Comparison of ENCODE assay signal across 28 mouse cellular contexts in genomic region chr7:29151486-29151885, GRCm38 (mm10).
"Had no signal": no experiment of that assay in that cellular context is flagged by ENCODE, and none has a peak within 500 bp of the region (broad histone marks: within the 10 kb centered on the region; RNA-seq: fewer than 3 reads in every experiment).

No protein-coding gene starts in this region.

- H3K4me3 ChIP-seq: embryonic facial prominence, embryonic 10.5 days; embryonic facial prominence, embryonic 12.5 days; embryonic facial prominence, embryonic 13.5 days; embryonic facial prominence, embryonic 15.5 days; erythroblast, embryonic 14.5 days; forebrain, embryonic 10.5 days; forebrain, embryonic 12.5 days; forebrain, embryonic 13.5 days; forebrain, embryonic 15.5 days; gastrocnemius, adult 2 months had no signal

- H3K4me2 ChIP-seq: embryonic facial prominence, embryonic 12.5 days; embryonic facial prominence, embryonic 13.5 days; embryonic facial prominence, embryonic 15.5 days; forebrain, embryonic 12.5 days; forebrain, embryonic 13.5 days; forebrain, embryonic 15.5 days had no signal

- ATAC-seq: forebrain, embryonic 13.5 days; forebrain, embryonic 14.5 days; forebrain, embryonic 15.5 days; forebrain, embryonic 16.5 days; forebrain, postnatal 0 days had no signal

- H3K27ac ChIP-seq: embryonic facial prominence, embryonic 10.5 days; embryonic facial prominence, embryonic 12.5 days; embryonic facial prominence, embryonic 13.5 days; embryonic facial prominence, embryonic 15.5 days; forebrain, embryonic 10.5 days; forebrain, embryonic 12.5 days; forebrain, embryonic 13.5 days; forebrain, embryonic 15.5 days; gastrocnemius, adult 2 months had no signal

- H3K9me3 ChIP-seq: embryonic facial prominence, embryonic 10.5 days; embryonic facial prominence, embryonic 15.5 days; forebrain, embryonic 13.5 days; forebrain, embryonic 15.5 days had no signal

- H3K36me3 ChIP-seq: embryonic facial prominence, embryonic 12.5 days; forebrain, embryonic 15.5 days had no signal

- H3K9ac ChIP-seq: embryonic facial prominence, embryonic 12.5 days; embryonic facial prominence, embryonic 13.5 days; embryonic facial prominence, embryonic 15.5 days; forebrain, embryonic 12.5 days; forebrain, embryonic 13.5 days; forebrain, embryonic 15.5 days; forebrain, postnatal 0 days had no signal

- H3K27me3 ChIP-seq: embryonic facial prominence, embryonic 12.5 days; embryonic facial prominence, embryonic 13.5 days; embryonic facial prominence, embryonic 15.5 days; forebrain, embryonic 15.5 days had no signal

- DNase-seq: cerebellum, adult 2 months; cerebellum, adult 8-10 months; cerebellum, adult 9-10 months; cerebellum, adult 9-11 months; cerebellum, postnatal 10 days; cerebellum, postnatal 14 days; cerebellum, postnatal 25 days; cerebellum, postnatal 36 days; embryo, embryonic 11 days; forebrain, postnatal 0 days; gastrocnemius, adult 2 months; gastrocnemius, postnatal 10 days; gastrocnemius, postnatal 14 days; gastrocnemius, postnatal 25 days; gastrocnemius, postnatal 36 days; heart, adult 11 months; heart, adult 18-20 months had no signal
